Mouse (Mus musculus) ovary, adult 18-20 months (tissue): ENCODE measurements around the gene Pcnx.

Source experiments
- DNase-seq: peaks from one replicate; pipeline ENCODE4 v3.0.0; 2022; ENCODE audit warnings: low spot score, mixed read lengths

Gene Pcnx

GRCm38 (mm10) chr12:81855031-81855430, 4.8 kb upstream of the Pcnx start:
- no peak for DNase-seq

- no peak for DNase-seq
Observed at GRCm38 (mm10) chr12:81856696-81857095, 3.1 kb upstream of the Pcnx start.

- DNase-seq, result no peak
Observed at GRCm38 (mm10) chr12:81857251-81857650, 2.6 kb upstream of the Pcnx start.

GRCm38 (mm10) chr12:81857978-81858569, 1.7 kb upstream of the Pcnx start:
- no peak for DNase-seq

- peak; percentile 70 for DNase-seq
Observed at GRCm38 (mm10) chr12:81860308-81861181, 722 bp downstream of the Pcnx start.

GRCm38 (mm10) chr12:81861199-81862085, 1.6 kb downstream of the Pcnx start:
- no peak for DNase-seq

- DNase-seq, result no peak
Observed at GRCm38 (mm10) chr12:81862351-81862802, 2.6 kb downstream of the Pcnx start.

GRCm38 (mm10) chr12:81863949-81864348, 4.1 kb downstream of the Pcnx start:
- no peak for DNase-seq

GRCm38 (mm10) chr12:81865183-81865582, 5.4 kb downstream of the Pcnx start:
- DNase-seq, result no peak

- DNase-seq, result no peak
Observed at GRCm38 (mm10) chr12:81867316-81867715, 7.5 kb downstream of the Pcnx start.

GRCm38 (mm10) chr12:81869205-81869940, 9.6 kb downstream of the Pcnx start:
- DNase-seq, result no peak

- DNase-seq, result no peak
Observed at GRCm38 (mm10) chr12:81873345-81873744, 13.5 kb downstream of the Pcnx start.

GRCm38 (mm10) chr12:81880161-81880560, 20.3 kb downstream of the Pcnx start:
- no peak for DNase-seq

GRCm38 (mm10) chr12:81883255-81884106, 23.7 kb downstream of the Pcnx start:
- DNase-seq, result no peak

GRCm38 (mm10) chr12:81884107-81884398, 24.2 kb downstream of the Pcnx start:
- DNase-seq, result no peak

- no peak for DNase-seq
Observed at GRCm38 (mm10) chr12:81884983-81885382, 25.2 kb downstream of the Pcnx start.

- DNase-seq, result no peak
Observed at GRCm38 (mm10) chr12:81885982-81886381, 26.2 kb downstream of the Pcnx start.

GRCm38 (mm10) chr12:81888954-81889353, 29.1 kb downstream of the Pcnx start:
- DNase-seq, result no peak

GRCm38 (mm10) chr12:81891946-81892345, 32.1 kb downstream of the Pcnx start:
- no peak for DNase-seq

GRCm38 (mm10) chr12:81894311-81894710, 34.5 kb downstream of the Pcnx start:
- no peak for DNase-seq

- DNase-seq, result no peak
Observed at GRCm38 (mm10) chr12:81895986-81896385, 36.2 kb downstream of the Pcnx start.
